Mouse (Mus musculus): Measurements from ENCODE around the gene Magi1.

GRCm38 (mm10) chr6:94221750-94222149 is 62.0 kb downstream of the Magi1 start:
- TF ChIP-seq CTCF (IDR thresholded peaks at IDR 0.05; ENCODE audit: borderline replicate concordance, insufficient read depth, low read depth, low read length) (no peak), POLR2A (IDR thresholded peaks at IDR 0.05; ENCODE audit: borderline replicate concordance, insufficient read depth, low read length) (no peak)

All from cerebellum, adult 2 months (tissue).